Mouse (Mus musculus): ENCODE results near the gene Rbm19.

The Rbm19 gene

DNA sequence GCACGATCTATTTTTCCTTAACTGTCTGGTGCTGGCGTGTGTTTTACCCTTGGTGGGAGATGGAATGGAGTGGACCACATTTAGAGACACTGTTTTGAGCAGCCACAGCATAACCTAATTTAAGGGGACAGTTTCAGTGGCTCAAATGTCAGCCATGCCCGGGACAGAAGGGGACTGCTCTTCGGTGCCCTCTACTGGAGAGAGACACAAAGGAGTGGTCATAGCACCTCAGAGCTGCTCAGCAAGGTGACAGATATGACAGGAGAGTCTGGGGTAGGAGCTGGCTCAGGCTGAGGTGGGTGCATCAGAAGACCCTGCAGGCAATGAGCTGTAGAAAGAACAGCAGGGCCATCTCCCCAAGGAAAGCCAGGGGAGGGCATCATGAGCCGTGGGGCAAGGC, 15.3 kb downstream of the Rbm19 start:
- in situ Hi-C loops (cut with MboI; ENCODE audit: low sequenced_read_pairs) = no loop called here

DNA sequence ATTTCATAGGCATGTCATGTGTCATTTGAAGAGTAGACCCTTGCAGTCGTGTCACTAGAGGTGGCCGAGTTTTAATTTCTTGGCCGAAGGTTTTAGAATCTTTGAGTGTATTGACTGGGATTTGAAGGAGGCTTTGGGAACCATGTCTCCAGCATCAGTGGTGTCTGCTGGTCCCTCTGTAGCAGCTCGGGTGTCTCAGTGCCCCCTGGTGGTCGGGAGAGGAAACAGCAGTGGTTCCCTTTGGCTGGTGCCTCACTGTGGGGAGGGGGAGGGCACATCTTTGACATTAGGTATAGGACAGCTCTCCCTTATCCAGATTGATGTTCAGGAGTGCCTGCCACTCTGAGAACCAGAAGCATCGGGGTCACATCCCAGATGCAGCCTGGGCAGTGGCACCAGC, 17.7 kb downstream of the Rbm19 start:
- in situ Hi-C loops (cut with MboI; ENCODE audit: low sequenced_read_pairs) = no loop called here

DNA sequence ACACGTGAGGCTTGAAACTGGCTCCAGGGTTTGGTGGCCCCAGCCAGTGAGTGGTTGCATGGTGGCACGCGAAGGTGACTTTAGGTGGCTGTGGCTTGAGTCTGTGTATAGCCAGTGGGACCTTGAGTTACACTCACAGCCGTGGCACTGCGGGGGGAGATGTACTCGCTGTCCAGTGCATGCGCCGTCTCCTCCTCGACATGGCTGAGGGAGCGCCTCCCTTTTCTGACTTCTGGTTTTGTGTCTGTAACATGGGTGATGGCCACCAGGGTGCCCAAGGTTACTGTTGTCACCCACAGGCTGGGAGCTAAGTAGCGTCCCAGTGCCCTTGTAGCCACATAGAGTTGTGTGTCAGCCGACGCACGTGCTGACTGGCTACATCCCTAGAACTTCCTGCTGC, 19.1 kb downstream of the Rbm19 start:
- in situ Hi-C loops (cut with MboI; ENCODE audit: low sequenced_read_pairs) = no loop called here

DNA sequence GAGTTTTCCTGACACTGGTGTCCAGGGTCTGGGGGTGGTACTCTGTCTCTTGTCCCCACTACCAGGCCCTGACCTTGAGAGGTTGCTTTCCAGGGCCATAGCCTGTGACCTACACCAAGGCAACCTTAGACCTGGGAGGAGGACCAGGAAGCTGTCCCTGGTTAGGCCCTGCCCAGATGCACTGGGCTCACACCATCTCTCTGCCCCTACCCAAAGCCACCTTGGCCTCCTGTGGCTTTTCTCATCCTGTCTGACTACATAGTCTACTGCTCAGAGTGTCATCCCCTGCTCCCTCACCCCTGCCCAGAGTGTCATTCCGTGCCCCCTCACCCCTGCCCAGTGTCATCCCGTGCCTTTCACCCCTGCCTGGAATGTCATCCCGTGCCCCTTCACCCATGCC, 19.6 kb downstream of the Rbm19 start:
- in situ Hi-C loops (cut with MboI; ENCODE audit: low sequenced_read_pairs) = no loop called here

DNA sequence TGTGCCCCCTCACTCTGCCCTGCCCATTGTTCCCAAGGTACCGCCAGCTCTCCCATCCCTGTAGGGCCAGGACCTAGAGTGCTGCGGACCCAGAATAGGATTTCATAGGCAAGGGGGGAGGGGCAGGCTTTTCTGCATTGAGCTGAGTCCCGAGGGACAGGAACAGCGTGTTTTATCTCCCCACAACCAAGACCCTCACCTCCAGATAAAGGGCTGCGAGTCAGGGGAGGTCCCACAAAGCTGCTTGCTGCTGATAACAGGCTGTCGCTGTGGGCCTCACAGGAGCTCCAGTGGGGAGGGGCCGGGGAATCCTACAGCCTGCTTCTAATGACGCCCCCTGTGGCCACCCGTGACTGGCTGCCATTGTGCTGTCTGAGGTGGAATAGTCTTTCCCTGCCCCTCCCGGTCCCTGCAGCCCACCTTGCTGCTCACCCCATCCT, 20.0 kb downstream of the Rbm19 start:
- in situ Hi-C loops (cut with MboI; ENCODE audit: low sequenced_read_pairs) = no loop called here

DNA sequence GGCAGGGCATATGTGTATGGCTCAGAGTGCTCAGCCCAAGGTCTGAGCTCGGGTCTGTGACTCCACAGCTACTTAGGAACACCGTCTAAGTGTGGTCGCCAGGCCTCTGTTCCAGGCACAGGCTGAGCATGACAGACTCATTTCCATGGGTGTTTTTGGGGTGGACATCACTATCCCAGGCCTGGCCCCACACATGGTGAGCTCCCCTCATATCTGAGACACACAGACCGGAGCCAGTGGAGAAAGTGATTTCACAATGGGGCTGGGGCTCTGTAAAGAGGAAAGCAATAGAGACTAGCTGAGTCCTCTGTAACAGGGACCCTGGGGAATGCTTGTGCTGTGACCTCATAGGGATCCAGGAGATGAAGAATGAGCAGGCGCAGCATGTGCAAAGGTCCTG, 20.8 kb downstream of the Rbm19 start:
- in situ Hi-C loops (cut with MboI; ENCODE audit: low sequenced_read_pairs) = no loop called here

DNA sequence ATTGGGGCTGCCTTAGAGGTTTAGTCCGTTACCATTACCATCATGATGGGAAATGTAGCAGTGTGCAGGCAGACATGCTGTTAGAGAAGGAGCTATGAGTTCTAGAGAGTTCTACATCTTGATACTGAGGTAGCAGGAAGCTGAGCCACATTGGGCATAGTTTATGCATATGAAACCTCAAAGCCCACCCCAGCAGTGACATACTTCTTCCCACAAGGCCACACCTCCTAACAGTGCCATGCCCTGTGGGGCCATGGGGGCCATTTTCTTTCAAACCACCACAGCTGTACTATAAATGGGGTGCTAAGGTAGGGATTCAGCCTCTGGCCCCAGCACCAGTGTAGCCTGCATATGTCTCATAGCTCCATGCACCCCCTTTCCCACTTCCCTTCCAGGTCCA, 21.6 kb downstream of the Rbm19 start:
- in situ Hi-C loops (cut with MboI; ENCODE audit: low sequenced_read_pairs) = no loop called here

DNA sequence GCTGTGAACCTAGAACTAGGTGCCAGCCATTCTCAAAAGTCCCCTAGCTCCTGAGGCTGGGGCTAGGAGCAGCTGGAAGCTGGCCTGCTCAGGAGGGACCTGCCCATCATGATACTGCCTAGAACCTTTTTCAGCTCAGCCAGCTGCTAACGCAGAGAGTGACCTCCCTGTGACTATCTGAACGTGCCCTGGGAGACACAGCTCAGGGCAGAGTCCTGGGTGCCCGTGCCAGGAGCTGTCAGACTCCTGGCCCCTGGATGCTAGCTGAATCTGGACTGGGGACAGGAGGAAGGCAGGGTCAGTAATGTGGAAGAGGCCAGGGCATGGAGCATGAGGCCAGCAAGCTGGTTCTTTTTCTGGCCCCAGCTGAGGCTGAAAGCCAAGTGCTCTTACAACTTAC, 22.1 kb downstream of the Rbm19 start:
- in situ Hi-C loops (cut with MboI; ENCODE audit: low sequenced_read_pairs) = no loop called here

DNA sequence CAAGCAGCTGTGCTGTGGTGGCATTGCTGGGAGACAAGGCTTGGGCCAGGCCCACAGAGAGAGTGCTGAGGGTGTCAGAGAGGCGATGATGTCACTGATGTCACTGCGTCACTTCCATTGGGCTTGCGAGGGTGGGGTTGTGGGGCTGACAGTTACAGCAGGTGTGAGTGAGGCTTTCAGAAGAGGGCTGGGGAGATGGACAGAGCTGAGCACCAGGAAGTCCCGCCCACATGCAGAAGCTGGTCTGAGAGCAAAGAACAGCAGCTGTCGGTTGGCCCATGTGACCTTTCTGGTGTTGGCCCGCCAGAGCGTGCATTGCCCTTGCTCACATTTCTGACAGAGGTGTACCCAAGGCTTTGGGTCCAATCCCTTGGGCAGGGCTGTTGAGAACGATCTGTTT, 23.0 kb downstream of the Rbm19 start:
- in situ Hi-C loops (cut with MboI; ENCODE audit: low sequenced_read_pairs) = no loop called here

DNA sequence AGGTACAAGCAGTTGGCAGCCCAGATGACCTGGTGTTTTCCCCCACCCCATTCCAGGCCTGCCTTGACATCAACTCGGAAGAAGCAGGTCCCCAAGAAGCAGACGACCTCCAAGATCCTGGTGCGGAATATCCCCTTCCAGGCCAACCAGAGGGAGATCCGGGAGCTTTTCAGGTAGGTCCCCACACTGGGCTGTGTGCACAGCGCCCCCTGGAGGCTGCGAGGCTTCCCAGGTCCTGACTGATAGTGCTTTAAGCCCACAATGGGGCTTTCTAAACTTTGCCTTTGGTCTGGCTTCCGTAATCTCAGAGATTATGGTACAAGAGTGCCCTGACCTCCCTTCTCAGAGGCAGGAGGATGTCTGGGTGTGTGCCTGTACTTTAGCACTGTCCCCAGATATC, 27.7 kb downstream of the Rbm19 start:
- in situ Hi-C loops (cut with MboI; ENCODE audit: low sequenced_read_pairs) = no loop called here

DNA sequence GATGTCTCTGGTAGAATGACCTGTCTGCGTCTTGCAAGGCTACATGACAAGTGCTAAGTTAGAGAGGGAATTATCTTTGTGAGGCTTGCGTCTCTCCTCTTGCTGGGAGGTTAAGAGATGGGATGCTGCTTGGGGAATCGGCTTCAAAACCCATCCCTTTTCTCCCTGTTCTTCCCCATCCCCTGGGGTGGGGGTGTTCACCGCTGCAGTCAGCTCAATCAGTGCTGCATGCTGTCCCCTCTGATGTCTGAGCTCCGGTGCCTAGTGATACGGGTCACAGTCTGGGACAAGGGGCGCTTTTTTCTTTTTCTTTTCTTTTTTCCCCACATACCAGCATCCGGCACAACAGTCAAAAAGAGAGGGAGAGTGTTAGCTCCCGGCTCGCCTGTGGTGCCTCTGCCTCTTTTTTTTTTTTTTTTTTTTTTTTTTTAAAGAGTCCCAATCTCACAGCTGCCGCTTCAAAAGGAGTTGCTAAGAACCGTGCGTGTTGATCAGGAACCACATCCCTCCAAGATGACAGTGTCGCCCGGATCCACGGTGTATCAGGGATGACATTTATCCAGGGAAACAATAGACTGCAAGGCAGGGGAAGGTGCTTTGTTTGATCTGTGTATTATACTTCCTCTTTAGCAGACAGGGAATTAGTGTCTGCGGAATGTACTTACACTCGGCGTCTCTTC, 29.2 kb downstream of the Rbm19 start:
- in situ Hi-C loops (cut with MboI; ENCODE audit: low sequenced_read_pairs) = no loop called here

DNA sequence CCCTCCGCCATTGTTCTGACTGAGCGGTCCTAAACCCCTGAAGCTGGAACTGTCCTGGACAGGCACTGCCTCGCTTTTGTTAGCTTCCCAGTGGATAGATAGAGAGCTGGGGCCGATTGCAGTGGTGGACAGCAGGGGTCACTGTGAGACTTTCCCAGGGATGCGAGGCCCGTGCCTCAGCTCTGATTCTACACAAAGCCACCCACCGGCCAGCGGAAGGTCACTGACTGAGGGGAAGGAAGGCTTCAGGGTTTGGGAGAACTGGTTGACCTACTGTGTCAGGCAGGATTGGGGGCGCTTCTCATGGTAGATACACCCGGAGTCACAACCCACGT, 29.8 kb downstream of the Rbm19 start:
- in situ Hi-C loops (cut with MboI; ENCODE audit: low sequenced_read_pairs) = no loop called here

DNA sequence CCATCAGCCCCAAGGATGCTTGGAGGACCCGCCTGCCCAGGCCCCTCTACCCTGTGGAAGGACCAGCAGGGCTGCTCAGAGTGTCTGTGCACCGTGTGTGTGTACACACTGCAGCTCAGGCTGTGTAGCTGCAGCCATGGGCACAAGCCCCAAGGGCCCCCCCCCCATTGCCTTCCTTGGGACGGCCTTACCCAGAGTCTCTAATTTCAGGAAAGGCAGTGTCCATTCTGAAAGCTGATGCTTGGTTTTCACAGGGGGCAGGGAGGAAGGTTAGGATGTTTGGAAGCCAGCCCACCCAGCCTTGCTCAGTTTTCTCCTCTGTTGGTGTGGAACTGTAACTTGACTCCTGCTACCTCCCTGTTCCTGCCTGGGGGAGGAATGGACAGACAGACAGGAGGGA, 30.6 kb downstream of the Rbm19 start:
- in situ Hi-C loops (cut with MboI; ENCODE audit: low sequenced_read_pairs) = no loop called here

DNA sequence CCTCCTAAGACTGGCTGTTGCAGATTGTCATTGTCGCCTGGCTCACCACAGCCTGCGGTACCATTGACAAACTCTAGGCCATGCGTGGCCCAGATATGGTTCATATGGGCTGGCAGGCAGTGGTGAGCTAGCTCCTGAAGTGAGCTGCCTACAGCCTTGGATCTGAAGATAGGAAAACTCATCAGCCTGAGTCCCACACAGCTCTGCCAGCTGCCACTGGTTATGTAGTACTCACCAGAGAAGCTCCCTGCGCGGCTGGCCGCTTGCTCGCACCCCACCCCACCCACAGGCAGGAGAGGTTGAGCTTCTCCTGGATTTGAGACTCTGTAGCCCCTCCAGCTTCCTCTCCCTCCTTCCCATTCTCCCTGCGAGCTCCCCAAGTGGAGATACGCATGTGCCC, 32.0 kb downstream of the Rbm19 start:
- in situ Hi-C loops (cut with MboI; ENCODE audit: low sequenced_read_pairs) = no loop called here

DNA sequence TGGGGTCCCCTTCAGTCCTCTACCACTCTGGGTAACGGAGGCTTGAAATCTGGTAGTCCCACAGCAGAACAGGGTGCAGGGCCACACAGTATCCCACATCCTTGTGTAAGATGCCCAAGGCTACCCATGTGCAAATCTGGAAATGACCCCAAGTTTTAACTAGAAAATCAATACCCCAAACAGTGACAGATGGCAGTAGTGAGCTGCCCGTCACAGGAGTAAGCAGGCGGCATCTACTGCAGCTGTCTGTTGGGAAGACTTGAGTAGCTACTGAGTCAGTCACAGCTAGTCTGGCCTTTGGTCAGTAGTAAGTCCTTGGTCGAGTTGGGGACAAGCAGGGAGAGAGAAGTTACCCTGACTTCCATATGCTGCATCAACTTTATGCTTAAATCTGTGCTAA, 34.9 kb downstream of the Rbm19 start:
- in situ Hi-C loops (cut with MboI; ENCODE audit: low sequenced_read_pairs) = no loop called here

DNA sequence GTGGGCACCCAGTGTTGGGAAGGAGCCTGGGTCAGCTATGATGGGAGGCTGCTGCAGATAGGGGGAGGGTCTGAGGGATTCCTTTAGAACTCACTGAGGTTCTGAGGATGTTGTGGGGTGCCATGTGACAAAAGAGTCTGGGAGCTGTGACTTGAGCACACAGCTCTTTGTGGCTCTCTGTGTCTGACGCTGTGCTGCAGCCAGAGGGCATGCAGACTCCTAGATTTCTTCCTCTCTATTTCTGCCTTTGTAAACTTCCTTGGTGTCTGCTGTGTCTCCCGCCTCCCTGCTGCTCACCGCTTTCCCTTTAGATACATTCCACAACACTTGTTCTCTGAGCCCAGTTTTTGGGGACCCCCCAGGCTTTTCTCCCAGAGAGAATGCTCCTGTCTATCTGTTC, 36.9 kb downstream of the Rbm19 start:
- in situ Hi-C loops (cut with MboI; ENCODE audit: low sequenced_read_pairs) = no loop called here

DNA sequence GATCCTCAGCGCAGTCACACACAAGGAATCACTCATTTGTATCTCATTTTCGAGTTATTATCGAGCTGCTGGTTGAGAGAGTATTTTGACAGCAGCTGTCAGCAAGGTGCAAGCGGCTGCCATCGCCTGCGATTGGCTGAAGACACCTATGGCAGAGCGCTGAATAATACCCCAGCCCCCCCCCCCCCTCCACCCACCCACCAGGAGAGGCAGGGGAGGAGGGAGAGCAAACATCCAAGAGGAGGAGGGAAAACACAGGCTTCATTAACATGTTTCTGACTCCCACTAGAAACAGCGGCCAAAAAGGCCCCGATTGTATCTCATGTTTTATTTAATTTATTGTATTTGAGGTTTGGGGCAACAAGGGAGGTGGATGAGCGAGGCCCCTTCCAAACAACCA, 39.4 kb downstream of the Rbm19 start:
- in situ Hi-C loops (cut with MboI; ENCODE audit: low sequenced_read_pairs) = no loop called here

DNA sequence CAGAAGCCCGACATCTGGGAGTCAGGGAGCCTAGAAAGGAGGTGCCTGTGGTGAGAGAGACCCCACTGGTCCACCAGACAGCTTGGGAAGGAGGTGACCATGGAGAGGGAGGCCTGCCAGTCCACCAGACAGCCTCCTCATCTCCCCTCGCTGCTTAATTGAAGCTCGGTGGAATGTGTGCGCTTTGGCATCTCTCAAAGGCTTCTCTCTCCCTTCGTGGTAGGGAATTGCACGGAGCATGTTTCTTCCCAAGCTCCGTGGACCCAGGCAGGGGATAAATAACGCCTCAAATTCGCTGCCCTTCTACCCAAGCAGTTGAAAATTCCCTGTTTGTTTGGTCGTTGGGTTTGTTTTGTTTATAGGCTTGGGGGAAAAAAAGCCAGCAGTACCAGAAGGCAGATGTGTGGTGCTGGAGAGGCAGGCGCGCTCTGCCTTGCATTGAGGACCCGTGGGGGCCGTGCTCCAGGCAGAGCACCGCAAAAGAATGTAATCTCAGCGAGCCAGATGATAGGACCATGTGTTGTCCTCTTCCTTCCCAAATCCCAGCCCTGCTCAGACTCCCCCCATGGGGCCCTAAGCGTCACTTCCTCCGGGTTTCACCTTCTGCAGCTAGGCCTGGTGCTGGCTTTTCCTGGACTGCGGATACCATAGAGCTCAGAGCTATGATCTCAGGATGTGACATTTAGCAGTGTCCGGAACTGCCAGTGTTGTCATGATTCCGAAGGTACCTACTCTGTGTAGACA, 40.1 kb downstream of the Rbm19 start:
- in situ Hi-C loops (cut with MboI; ENCODE audit: low sequenced_read_pairs) = no loop called here

DNA sequence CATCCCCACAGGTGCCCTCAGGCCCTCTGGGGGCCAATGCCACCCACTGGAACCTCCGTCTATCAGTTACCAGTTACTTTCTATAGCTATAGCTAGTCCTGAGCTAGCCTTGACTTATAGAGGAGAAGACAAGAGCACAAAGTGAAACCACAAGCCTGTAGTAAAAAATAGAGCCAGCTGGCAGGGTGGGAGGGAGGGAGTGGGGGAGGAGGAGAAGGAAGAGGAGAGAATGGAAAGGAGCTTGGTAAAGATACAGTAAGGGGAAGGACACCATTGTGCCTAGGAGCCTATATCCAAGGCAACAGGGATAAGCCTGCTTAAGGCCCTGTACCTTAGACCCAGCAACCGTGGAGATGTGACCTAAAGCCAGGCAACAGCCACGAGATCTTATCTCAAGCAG, 40.9 kb downstream of the Rbm19 start:
- in situ Hi-C loops (cut with MboI; ENCODE audit: low sequenced_read_pairs) = no loop called here

DNA sequence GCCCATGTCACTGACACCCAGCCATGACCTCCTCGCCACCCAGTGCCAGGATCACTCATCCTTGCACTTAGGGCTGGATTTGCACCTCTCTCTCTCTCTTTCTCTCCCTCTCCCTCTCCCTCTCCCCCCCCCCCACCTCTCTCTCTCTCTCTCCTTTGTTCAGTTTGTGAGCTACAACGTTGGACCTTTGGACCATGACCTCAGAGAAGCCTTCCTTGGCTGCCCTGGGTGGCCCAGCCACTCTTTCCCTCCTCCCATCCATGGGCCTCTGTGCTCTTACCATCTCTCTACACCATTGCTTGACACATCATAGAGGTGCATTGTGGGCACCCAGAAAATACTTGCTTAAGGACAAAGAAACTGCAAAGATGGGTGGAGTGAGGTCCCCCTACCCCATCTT, 42.2 kb downstream of the Rbm19 start:
- in situ Hi-C loops (cut with MboI; ENCODE audit: low sequenced_read_pairs) = no loop called here

DNA sequence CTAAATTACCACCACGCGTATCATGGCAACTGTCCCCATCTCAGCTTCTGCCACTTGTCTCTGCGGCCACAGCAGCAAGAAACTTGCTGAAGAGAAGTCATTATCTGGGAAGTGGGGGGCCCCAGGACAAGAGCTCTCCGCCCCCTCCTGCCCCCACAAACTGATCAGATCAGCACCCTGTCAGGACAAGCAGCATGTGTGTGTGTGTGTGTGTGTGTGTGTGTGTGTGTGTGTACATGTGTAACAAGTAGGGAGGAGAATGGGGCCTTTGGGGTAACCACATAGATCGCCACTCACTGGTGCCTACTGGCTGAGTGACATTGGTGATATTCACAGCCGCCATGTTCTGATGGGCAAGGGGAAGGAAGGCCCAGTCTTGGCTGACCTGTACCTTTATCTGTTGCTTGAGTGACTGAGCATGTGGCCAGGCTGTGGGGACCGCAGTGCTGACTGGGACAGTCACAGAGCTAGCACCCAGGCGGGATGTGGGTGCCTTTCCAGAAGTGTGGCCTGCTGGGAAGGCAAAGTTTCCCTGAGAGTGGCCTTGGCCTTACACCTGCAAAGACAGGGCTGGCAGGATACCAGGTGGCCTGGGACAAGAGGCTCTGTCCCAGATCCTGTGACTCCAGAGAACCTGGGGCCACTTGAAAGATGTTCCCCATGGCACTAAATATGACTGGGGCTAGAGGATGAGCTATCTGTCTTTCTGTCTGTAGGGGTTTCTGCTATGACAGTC, 44.8 kb downstream of the Rbm19 start:
- in situ Hi-C loops (cut with MboI; ENCODE audit: low sequenced_read_pairs) = no loop called here

DNA sequence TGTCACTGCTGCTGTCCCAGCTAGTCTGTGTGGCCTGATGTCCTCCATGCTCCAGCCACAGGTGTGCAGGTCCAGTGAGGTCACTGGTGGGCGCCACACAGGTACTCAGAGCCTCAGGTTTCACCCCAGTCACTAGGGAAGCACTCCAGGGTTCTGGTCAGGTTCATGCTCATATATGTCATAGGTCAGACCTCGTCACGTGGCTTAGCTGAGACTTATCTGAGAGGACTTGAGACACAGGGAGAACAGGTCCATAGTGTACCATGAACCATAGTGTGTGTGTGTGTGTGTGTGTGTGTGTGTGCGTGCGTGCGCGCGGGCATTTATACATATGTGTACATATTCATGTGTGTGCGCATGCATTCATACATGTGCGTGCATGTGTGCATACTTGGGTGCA, 46.4 kb downstream of the Rbm19 start:
- in situ Hi-C loops (cut with MboI; ENCODE audit: low sequenced_read_pairs) = no loop called here
